Mouse (Mus musculus) forebrain, embryonic 12.5 days (tissue): ENCODE measurements around the gene Parp1. TPM values are rescaled to one million over a fixed set of nuclear protein-coding genes. Genes with fewer than 3 reads are reported as not detected.
"Not testable (repeated sequence)": the region's sequence is repeated elsewhere in the genome, so short reads cannot be mapped to it uniquely, and the experiment has no call there.

Experiments used
- ATAC-seq: fragments of 200-750 bp; cut with Nextera tagmentation; 2 replicates; pipeline ENCODE4 v1.8.0; 2017; ENCODE audit warnings: moderate TSS enrichment; ENCODE audit not compliant: low FRiP score
- H3K27ac ChIP-seq: fragments of 300-500 bp; sonication (generic); 2 replicates; pipeline ENCODE4 v1.5.1; 2016; ENCODE audit warnings: mild to moderate bottlenecking
- H3K27me3 ChIP-seq: fragments of 300-500 bp; sonication (generic); 2 replicates; pipeline ENCODE4 v1.6.1; 2016; ENCODE audit warnings: mild to moderate bottlenecking
- H3K36me3 ChIP-seq: fragments of 300-500 bp; sonication (generic); replicated peaks from 2 replicates; pipeline ENCODE4 v1.6.1; 2016; ENCODE audit warnings: mild to moderate bottlenecking
- H3K4me1 ChIP-seq: fragments of 300-500 bp; sonication (generic); 2 replicates; pipeline ENCODE4 v1.6.1; 2016
- H3K4me2 ChIP-seq: fragments of 300-500 bp; sonication (generic); 2 replicates; pipeline ENCODE4 v1.6.1; 2016; ENCODE audit warnings: mild to moderate bottlenecking, moderate library complexity
- H3K4me3 ChIP-seq: fragments of 300-500 bp; sonication (generic); replicated peaks from 2 replicates; pipeline ENCODE4 v1.5.1; 2016; ENCODE audit warnings: mild to moderate bottlenecking
- H3K9ac ChIP-seq: fragments of 300-500 bp; sonication (generic); 2 replicates; pipeline ENCODE4 v1.6.1; 2016; ENCODE audit warnings: mild to moderate bottlenecking
- H3K9me3 ChIP-seq: fragments of 300-500 bp; sonication (generic); 2 replicates; pipeline ENCODE4 v1.6.1; 2016
- WGBS: fragments of 180-500 bp; shearing (Covaris S2); methylation state at CpG from one replicate; pipeline ENCODE4 v1.1.7; 2016; 5-methylcytosine and 5-hydroxymethylcytosine counted together
- polyA plus RNA-seq: library from polyadenylated mRNA; unstranded; fragments of >200 nt; fragmentation: Nextera tagmentation; extraction: Ambion mirVana; gene quantifications from 2 replicates; pipeline ENCODE4 v1.2.1, GENCODE M21; 2016

The Parp1 gene
- polyA plus RNA-seq, 1 experiment from 2014 or later: 241 TPM

GRCm38 (mm10) chr1:180606106-180606505 is 37.4 kb downstream of the Parp1 start:
- Histone ChIP-seq H3K9ac (no peak overlapping the region), H3K27ac (no peak overlapping the region), H3K27me3 (no peaks in the 10 kb centered on the region), H3K9me3 (no peaks in the 10 kb centered on the region), H3K4me3 (no peak overlapping the region), H3K4me1 (0 out of 2 replicates have a peak, but pooled peaks cover 5% of the 10 kb centered on the region), H3K36me3 (peaks cover 22% of the 10 kb centered on the region), H3K4me2 (no peak overlapping the region)
- ATAC-seq: no peak
- WGBS: 82% methylated on average over 3 of the region's 3 CpGs

DNA sequence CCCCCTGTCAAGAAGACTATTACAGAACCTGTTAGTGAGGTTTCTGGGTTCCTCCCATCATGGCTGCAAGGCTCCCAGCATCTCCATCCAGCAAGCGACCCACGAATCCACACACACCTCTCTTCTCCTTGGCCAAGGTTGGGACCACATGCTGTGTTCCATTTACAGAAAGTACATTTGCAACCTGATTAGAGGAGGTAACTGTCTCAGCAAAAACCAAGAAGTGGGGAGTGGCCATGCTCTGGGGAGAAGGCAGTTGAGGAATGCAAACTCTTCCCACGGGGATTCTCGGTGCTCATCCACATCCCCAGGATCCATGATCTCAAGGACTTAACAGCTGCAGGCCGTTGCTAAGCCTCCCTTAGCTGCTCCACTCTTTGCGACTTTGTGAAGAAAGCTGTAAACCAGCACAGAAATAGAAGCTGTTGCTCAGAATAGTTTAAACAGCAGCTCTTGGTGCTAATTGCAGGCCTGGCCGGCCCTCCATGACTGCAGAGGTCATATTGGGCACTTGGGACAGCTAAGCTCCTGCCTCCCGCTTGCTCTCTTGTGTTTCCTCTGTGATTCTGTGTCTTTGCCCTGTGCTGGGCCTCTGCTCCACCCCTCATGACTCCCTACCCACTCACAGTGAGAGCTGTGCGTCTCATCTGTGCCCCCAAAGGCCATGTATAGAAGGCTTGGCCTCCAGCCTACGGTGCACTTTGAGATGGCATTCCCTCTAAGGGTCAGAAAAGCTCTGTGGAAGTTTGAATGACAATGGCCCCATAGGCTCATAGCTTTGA is 38.3 kb downstream of the Parp1 start:
- ATAC-seq: no peak
- Histone ChIP-seq H3K4me3 (no peak overlapping the region), H3K36me3 (peaks cover 13% of the 10 kb centered on the region), H3K27me3 (no peaks in the 10 kb centered on the region), H3K9me3 (peaks cover 6% of the 10 kb centered on the region; the same call in 1 of the 2 replicates), H3K4me2 (no peak overlapping the region), H3K9ac (no peak overlapping the region), H3K27ac (no peak overlapping the region), H3K4me1 (0 out of 2 replicates have a peak, but pooled peaks cover 5% of the 10 kb centered on the region)
- 84% methylated on average over 10 of the region's 10 CpGs for WGBS

GRCm38 (mm10) chr1:180607578-180607879 is 38.8 kb downstream of the Parp1 start:
- 89% methylated on average over 2 of the region's 2 CpGs for WGBS

DNA sequence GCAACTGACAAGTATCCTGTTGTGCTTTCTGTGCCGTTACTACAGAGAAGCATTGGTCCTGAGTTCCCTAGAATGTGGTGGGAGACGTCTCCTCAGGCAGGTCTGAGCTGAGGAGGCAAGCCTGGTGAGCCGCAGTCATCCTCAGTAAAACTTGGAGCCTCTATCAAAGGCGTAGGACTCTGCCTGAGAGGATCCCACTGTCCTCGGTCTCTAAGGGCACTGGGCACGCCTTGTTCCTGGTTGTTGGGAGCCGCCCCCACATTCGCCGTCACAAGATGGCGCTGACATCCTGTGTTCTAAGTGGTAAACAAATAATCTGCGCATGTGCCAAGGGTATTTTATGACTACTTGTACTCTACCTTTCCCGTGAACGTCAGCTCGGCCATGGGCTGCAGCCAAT is 43.1 kb downstream of the Parp1 start:
- 94% methylated on average over 11 of the region's 14 CpGs for WGBS
- H3K4me3 ChIP-seq, H3K4me1 ChIP-seq, ATAC-seq, H3K27me3 ChIP-seq, H3K36me3 ChIP-seq, H3K27ac ChIP-seq, H3K4me2 ChIP-seq, H3K9me3 ChIP-seq, H3K9ac ChIP-seq: not testable (repeated sequence)

More at GRCm38 (mm10) chr1:180607578-180607879, 38.8 kb downstream of the Parp1 start:
- Histone ChIP-seq H3K4me1 (0 out of 2 replicates have a peak, but pooled peaks cover 5% of the 10 kb centered on the region), H3K36me3 (peaks cover 9% of the 10 kb centered on the region), H3K4me3 (no peak overlapping the region), H3K9me3 (peaks cover 6% of the 10 kb centered on the region; the same call in 1 of the 2 replicates), H3K27me3 (no peaks in the 10 kb centered on the region), H3K9ac (no peak overlapping the region), H3K4me2 (no peak overlapping the region), H3K27ac (no peak overlapping the region)
- no peak for ATAC-seq

DNA sequence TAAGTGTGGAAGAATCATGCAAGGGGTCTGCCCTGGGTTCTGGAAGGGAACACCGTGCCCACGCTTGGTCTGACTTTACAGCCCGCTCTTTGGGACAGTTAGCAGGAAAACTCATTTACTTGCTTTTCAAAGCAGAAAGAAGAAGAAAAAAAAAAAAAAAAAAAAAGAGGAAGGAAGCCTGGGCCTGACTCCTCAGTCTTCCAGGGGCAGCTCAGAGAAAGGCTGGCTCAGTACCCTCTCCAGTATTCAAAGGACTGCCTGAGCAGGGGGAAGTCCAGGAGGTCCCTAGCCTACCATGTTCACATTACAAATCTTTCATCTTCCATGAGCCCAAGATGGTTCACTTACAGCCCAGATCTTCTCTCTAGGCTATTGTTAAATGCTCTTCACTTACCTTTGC is 48.0 kb downstream of the Parp1 start:
- H3K9ac ChIP-seq: no peak overlapping the region
- H3K4me3 ChIP-seq: no peak overlapping the region
- H3K9me3 ChIP-seq: peaks cover 2% of the 10 kb centered on the region; the same call in 1 of the 2 replicates
- no peaks in the 10 kb centered on the region for H3K4me1 ChIP-seq
- ATAC-seq: no peak
- 98% methylated on average over 3 of the region's 3 CpGs for WGBS
- no peaks in the 10 kb centered on the region for H3K36me3 ChIP-seq
- no peaks in the 10 kb centered on the region for H3K27me3 ChIP-seq
- no peak overlapping the region for H3K27ac ChIP-seq
- H3K4me2 ChIP-seq: no peak overlapping the region

DNA sequence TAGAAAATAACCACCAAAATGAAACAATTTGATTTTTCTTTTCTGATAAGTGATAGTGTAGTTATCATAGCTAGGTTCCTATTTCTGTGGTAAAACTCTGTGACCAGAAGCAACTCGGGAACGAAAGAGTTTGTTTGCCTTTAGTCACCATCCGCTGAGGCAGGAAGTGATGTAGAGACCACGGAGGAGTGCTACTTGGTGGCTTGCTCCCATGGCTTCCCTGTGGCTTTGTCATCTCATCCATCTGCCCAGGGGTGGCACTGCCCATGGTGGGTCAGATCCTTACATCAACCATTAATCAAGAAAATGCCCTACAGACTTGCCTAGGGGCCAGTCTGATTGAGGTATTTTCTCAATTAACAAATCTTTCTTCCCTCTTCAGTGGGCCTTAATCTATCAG is 53.7 kb downstream of the Parp1 start:
- H3K4me2 ChIP-seq: no peak overlapping the region
- no peak overlapping the region for H3K27ac ChIP-seq
- ATAC-seq: no peak
- no peaks in the 10 kb centered on the region for H3K36me3 ChIP-seq
- H3K27me3 ChIP-seq: no peaks in the 10 kb centered on the region
- 0 out of 2 replicates have a peak, but pooled peaks cover 6% of the 10 kb centered on the region for H3K9me3 ChIP-seq
- no peak overlapping the region for H3K4me3 ChIP-seq
- no peaks in the 10 kb centered on the region for H3K4me1 ChIP-seq
- H3K9ac ChIP-seq: no peak overlapping the region
- 85% methylated on average over 4 of the region's 4 CpGs for WGBS

GRCm38 (mm10) chr1:180623911-180624310 is 55.2 kb downstream of the Parp1 start:
- H3K4me2 ChIP-seq: no peak overlapping the region
- H3K27ac ChIP-seq: no peak overlapping the region
- H3K36me3 ChIP-seq: no peaks in the 10 kb centered on the region
- no peak overlapping the region for H3K9ac ChIP-seq
- H3K9me3 ChIP-seq: 0 out of 2 replicates have a peak, but pooled peaks cover 6% of the 10 kb centered on the region
- no peaks in the 10 kb centered on the region for H3K4me1 ChIP-seq
- H3K4me3 ChIP-seq: no peak overlapping the region
- ATAC-seq: no peak
- WGBS: 89% methylated on average over 2 of the region's 2 CpGs
- no peaks in the 10 kb centered on the region for H3K27me3 ChIP-seq

- no peak for ATAC-seq
Observed at GRCm38 (mm10) chr1:180626141-180626540, 57.4 kb downstream of the Parp1 start.

GRCm38 (mm10) chr1:180637796-180638195 is 69.1 kb downstream of the Parp1 start:
- ATAC-seq, H3K4me2 ChIP-seq: not testable (repeated sequence)
- 88% methylated on average over 2 of the region's 2 CpGs for WGBS

More at GRCm38 (mm10) chr1:180626141-180626540, 57.4 kb downstream of the Parp1 start:
- Histone ChIP-seq H3K27ac (no peak overlapping the region), H3K36me3 (no peaks in the 10 kb centered on the region), H3K4me2 (no peak overlapping the region), H3K4me3 (no peak overlapping the region), H3K9ac (no peak overlapping the region), H3K4me1 (no peaks in the 10 kb centered on the region), H3K27me3 (no peaks in the 10 kb centered on the region), H3K9me3 (0 out of 2 replicates have a peak, but pooled peaks cover 6% of the 10 kb centered on the region)
- WGBS: 91% methylated on average over 2 of the region's 2 CpGs

GRCm38 (mm10) chr1:180639416-180640401 is 71.0 kb downstream of the Parp1 start:
- 38% methylated on average over 10 of the region's 10 CpGs for WGBS
- Histone ChIP-seq H3K9ac (peak overlapping the region; percentile 92), H3K4me3 (peak overlapping the region; percentile 86), H3K36me3 (no peaks in the 10 kb centered on the region), H3K4me1 (peaks cover 27% of the 10 kb centered on the region), H3K4me2 (peak overlapping the region; percentile 75), H3K27ac (peak overlapping the region; percentile 95; the same call in 1 of the 2 replicates), H3K27me3 (no peaks in the 10 kb centered on the region), H3K9me3 (no peaks in the 10 kb centered on the region)
- ATAC-seq: no peak

More at GRCm38 (mm10) chr1:180637796-180638195, 69.1 kb downstream of the Parp1 start:
- H3K27me3 ChIP-seq, H3K9ac ChIP-seq, H3K36me3 ChIP-seq, H3K4me3 ChIP-seq, H3K9me3 ChIP-seq, H3K27ac ChIP-seq: not testable (repeated sequence)
- H3K4me1 ChIP-seq: peaks cover 23% of the 10 kb centered on the region

DNA sequence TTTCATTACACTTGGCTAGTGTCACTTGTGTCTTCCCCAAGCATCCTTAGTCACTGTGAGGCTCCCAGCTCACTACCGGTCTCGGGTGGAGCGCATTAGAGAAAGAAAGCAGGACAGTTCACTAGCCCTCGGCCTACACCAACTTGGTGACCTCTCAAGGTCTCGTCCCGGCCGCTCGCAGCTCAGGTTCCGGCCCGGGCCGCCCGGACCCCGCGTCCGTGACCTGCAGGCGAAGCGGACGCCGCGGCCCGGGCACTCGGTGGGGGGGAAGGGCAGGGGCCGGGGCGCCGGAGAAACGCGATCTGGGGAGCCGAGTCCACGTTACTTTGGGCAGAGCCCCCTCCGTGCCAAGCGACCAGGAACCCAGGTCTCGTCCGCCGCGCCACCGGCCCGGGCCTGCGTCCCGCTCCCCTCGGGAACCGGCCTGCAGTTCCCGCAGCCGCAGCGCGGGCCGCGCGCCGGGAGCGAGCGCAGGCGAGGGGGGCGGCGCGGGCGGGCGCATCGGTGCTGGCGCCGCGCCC is 71.9 kb downstream of the Parp1 start:
- under 1% methylated on average over 52 of the region's 61 CpGs for WGBS
- ATAC-seq: no peak; the same call in none of the 2 replicates

DNA sequence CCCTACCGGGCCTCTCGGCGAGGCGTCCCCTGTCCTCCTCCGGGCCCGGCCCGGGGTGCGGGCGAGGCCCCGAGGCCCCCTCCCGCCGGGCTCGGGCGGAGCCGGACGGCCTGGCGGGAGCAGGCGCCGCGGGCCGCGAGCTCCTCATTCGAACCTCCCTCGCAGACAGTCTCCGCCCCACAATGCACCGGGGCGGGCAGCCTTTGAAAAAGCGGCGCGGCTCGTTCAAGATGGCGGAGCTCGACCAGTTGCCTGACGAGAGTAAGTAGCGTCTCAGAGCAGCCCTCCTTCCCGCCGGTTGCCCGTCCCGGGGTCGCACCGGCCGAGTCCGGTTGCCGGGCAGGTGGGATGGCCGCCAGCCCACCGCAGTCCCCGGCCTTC is 72.4 kb downstream of the Parp1 start, which contains the start of gene Lin9:
Gene Lin9 (plus strand): TSS at position 14 of the 381 bp plus-strand sequence.
- no peaks in the 10 kb centered on the region for H3K9me3 ChIP-seq
- no peaks in the 10 kb centered on the region for H3K27me3 ChIP-seq
- peaks cover 27% of the 10 kb centered on the region for H3K4me1 ChIP-seq
- no peaks in the 10 kb centered on the region for H3K36me3 ChIP-seq
- H3K4me2 ChIP-seq: peak within 1 kb of the TSS; percentile 80
- WGBS: under 1% methylated on average over 45 of the region's 47 CpGs
- peak within 1 kb of the TSS; percentile 95 for H3K27ac ChIP-seq
- peak; percentile 92 for ATAC-seq
- H3K9ac ChIP-seq: peak within 1 kb of the TSS; percentile 92
- H3K4me3 ChIP-seq: peak within 1 kb of the TSS; percentile 86

More for the DNA sequence above, 71.9 kb downstream of the Parp1 start:
- H3K9ac ChIP-seq: peak overlapping the region; percentile 92
- H3K27me3 ChIP-seq: no peaks in the 10 kb centered on the region
- H3K27ac ChIP-seq: peak overlapping the region; percentile 95
- peaks cover 27% of the 10 kb centered on the region for H3K4me1 ChIP-seq
- no peaks in the 10 kb centered on the region for H3K9me3 ChIP-seq
- no peaks in the 10 kb centered on the region for H3K36me3 ChIP-seq
- peak overlapping the region; percentile 75 for H3K4me2 ChIP-seq
- H3K4me3 ChIP-seq: peak overlapping the region; percentile 86
